Mouse (Mus musculus) spleen, postnatal 4 days (tissue): ENCODE data around the gene Ahnak2.
A peak's percentile ranks its signal among the peaks of the same experiment; 100 is the strongest.

Source experiments
- DNase-seq, 2 experiments: peaks; one replicate each; pipeline ENCODE4 v3.0.0; 2022; ENCODE audit warnings: low spot score in 2 of 2

Ahnak2 gene

DNA sequence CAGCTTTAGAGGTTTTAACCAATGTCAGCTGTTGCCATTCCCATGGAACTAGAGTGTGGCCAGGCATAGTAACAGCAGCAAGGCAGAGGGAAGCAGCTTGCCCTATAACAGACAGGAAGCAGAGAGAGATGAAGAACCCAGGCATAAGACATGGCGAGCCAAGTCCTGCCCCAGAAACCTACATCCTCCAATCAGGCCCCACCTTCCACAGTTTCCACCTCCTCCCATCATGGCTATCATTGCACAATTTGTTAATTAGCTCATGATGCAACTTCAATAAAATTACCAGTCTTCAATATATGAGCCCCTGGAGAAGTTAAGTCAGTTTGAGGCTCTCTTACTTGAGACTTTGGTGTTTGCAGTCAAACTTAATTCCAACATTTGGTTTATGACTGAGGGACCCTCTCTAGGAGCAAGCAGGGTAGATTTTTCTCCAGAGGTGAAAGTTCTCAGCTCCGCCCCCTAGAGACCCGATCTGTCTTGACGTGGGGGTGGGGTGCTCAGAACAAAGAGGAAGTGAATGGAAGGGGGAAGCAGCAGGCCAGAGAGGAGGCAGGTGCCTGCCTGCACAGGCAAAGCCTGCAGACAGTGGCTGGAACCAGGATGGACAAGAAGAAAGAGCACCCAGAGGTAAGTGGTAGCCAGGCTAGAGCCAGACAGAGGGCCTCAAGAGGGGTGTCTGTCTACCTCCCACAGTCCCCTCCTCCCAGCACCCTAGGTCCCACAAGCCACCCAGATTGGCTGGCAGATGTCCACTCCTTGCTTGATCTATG is 42.1 kb downstream of the Ahnak2 start, which contains the start of gene Pld4:
Pld4 (plus strand) TSS at position 502 of the 773 bp plus-strand sequence.
- peak; percentile 64 to 80 for DNase-seq

- DNase-seq = peak; percentile 6 to 48
Observed at GRCm38 (mm10) chr12:112759471-112759870, 43.0 kb downstream of the Ahnak2 start.

DNA sequence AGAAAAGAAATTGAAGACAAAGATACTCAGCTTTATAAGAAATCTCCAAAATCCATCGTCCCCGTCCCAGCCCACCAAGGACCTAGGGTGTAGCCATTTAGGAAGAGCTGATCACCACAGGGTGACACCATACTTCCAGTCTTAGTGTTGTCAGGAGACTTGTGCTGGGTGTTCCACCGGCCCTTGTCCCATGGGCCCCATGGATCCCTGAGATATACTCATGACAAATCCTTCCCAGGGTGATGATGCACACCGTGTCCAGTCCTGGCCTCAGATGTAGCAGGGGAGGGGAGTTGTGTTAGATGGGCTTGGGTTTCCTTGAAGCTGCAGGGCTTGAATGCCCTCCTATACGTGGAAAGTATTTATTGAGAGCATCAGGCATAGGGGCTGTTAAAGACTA is 44.6 kb downstream of the Ahnak2 start:
- DNase-seq = peak in 1 of 2 experiments; percentile 9

DNA sequence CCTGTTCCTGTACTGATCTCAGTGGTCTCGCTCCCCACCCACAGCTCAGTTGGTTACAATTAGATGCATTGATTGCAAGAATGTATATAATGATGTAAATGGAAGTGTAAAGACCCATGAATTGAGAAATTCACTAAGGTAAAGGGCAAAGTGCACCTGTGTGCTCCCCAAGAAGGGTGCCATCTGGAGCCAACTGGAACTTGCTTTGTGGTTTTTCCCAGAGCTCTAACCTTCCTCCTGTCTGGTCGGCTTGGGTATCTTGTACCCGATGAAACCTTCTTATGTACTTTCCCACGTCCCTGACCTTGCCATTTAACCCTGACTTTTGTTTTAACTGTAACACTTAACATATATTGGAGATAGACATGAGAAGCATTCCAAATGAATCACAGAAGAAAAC is 46.6 kb downstream of the Ahnak2 start:
- no peak for DNase-seq

DNA sequence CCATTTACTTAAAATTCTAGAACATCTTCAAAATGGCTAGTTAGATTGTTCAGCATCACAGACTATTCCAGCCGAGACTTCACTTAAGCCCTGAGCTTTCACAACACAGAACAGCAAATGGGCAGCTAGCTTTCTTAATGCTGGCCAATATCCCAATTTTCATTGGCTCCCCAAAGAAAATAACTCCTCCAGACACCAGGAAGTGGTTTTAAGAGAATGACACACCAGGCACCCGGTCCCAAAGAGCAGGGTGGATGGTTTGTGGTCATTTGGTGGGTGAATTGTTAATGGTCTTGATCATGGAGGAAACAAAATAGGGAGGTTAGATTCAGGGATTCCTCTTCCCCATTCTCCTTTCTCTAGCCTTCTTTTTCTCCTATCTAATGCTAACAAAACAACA is 50.1 kb downstream of the Ahnak2 start:
- DNase-seq = no peak

DNA sequence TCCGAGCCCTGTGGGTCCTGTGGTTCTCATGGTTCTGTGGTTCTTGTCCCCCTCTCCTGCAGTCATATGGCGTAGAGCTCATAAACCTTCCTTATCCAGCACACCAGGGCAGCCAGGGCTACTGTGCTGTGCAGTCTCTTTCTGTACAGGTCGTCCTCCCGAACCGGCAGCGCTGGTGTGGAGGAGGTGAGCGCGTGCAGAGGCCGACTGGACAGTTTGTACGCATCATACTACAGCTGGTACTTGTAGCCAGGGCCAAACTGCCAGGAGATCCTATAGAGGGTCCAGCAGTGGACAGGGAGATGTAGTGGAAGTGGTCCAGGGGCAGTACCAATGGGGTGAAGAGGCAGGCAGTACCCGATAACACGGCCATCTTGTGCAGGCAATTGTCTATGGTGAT is 51.5 kb downstream of the Ahnak2 start:
- no peak for DNase-seq

DNA sequence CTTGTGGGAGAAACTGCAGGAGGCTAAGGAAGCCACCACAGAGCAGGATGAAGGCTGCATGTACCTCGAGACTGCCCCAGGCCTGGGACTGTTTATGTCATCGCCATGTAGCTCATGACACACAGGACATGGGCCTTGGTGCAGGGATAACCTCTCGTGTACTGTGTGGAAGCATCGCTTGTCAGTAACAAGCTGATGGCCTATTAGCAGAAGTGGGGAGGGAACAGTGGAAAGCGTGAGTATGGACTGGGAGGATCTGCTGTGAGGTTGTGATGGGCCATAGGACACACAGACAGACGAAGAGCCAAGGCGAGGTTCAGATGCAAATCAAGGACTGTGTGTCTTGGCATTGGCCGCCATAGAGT is 54.9 kb downstream of the Ahnak2 start:
- no peak for DNase-seq

- DNase-seq = no peak
Observed at GRCm38 (mm10) chr12:112746808-112747605, 55.5 kb downstream of the Ahnak2 start.

- no peak for DNase-seq
Observed at GRCm38 (mm10) chr12:112746461-112746807, 56.0 kb downstream of the Ahnak2 start.

DNA sequence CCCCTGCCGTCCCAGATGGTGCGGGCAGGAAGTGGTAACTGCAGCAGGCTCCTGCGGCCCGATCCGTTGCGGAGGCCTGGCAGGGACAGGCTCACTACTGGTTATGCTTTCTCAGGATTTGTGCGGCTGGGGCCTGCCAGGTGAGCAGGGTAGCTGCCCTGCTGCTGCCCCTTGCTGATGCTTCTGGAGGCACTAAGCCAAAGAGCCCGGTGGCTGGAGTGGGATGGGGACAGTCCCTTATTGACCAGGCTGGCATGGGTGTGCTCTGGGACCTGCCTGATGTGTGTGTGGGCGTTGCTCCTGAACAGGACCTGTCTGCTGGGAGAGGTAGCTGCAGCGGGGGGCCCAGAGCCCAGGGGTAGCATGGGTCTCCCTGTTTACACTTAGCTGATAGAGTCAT is 56.7 kb downstream of the Ahnak2 start:
- DNase-seq = no peak

DNA sequence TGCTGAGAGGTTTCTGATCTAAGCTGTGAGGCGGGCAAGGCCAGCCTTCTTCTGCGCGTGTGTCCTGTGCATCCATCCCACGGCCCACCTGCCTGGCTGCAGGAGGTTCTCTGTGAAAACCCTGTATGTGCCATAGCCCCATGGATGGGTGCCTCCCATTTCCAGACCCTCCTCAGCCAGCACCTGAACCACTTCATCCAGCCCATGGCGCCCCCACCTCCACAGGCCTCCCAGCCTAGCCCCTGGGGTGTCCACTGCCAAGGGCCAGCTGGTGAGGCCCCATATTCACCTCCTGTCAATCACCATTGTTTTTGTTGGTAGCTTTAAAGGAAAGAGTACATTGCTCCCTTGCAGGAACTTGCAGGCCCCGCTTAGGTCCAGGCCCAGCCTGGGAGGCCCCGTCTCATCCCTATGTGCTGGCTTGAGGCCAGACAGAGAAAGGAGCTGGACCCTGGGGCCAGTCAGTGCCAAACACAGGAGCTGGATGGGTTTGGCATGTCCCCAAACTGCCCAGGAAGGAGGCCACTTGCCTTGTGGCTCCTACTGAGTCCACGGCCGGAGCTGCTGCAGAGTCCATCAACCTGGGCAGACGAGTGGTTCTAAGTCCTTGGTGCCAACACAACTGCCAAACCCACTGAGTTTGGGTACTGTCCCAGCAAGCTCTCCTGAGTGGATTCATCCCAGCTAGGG is 57.4 kb downstream of the Ahnak2 start:
- no peak for DNase-seq

DNA sequence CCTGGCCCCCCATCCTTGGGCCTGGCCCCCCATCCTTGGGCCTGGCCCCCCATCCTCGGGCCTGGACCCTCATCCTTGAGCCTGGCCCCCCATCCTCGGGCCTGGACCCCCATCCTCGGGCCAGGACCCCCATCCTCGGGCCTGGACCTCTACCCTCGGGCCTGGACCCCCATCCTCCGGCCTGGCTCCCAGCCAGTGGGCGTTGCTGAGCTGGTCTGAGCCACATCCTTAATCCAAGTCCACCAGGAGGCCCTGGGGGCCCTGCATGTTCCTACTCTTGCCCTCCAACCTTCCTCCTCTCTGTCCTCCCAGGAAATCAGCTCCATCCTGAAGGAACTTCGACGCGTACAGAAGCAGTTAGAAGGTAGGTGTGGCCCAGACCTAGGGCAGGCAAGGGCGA is 58.2 kb downstream of the Ahnak2 start:
- DNase-seq = no peak

GRCm38 (mm10) chr12:112743168-112743975 is 59.1 kb downstream of the Ahnak2 start:
- peak; percentile 74 to 88 for DNase-seq

DNA sequence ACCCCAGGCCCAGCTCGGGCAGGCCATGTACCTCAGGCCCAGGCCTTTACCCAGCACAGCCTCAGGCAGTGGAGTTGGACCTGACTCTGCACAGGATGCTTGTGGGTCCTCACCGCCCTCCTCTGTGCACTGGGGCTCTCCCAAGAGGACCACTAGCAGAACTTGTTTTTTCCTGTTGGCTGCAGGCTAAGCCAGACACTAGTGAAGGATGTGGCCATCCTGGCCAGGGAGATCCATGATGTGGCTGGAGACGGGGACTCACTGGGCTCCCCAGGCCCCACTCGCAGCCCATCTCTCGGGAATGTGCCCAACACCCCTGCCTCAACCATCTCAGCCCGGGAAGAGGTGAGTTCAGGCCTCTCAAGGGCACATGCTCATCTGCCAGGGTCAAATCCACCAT is 59.7 kb downstream of the Ahnak2 start:
- DNase-seq = no peak

- DNase-seq = no peak
Observed at GRCm38 (mm10) chr12:112739023-112739568, 63.4 kb downstream of the Ahnak2 start.

DNA sequence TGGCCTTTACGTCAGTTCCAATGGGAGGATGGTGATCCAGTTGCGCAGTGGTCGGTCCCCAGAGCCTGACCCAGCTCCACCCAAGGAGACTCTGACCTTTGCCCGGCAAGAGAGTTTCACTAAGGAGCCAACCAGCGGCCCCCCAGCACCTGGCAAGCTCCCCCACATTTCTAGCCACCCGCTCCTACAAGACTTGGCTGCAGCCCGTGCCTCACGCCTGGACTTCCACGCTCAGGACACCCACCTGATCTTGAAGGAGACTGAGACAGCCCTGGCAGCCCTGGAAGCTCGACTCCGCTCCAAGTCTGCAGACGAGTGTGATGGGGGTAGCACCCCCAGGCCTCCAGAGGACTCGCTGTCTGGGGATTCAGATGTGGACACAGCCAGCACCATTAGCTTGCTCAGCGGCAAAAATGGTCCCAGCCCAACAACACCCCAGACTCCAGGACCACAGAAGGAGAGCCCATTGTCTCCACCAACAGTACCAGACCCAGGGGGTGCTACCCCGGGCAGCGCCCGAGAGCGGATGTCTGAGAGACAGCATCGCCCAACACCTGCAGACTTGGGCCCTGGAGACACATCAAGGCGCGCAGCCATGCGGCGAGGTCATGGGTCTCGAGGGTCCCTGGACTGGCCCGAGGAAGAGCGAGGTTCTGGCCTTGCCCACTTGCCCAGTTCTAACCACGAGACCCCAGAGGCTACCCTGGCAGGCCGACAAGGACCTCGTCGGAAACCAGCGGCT is 64.0 kb downstream of the Ahnak2 start:
- no peak for DNase-seq

GRCm38 (mm10) chr12:112737761-112738160 is 64.7 kb downstream of the Ahnak2 start:
- no peak for DNase-seq

- DNase-seq = no peak
Observed at GRCm38 (mm10) chr12:112737081-112737480, 65.4 kb downstream of the Ahnak2 start.

DNA sequence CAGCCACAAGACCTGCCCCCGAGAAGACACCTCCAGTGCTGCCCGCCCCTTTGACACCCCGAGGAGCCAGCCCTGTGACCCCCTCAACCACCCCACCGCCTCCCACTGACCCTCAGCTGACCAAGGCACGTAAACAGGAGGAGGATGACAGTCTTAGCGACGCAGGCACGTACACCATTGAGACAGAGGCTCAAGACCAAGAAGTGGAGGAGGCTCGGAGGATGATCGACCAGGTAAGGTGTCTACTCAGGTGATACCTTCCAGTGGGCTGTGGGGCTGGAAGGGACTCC is 65.9 kb downstream of the Ahnak2 start:
- no peak for DNase-seq

DNA sequence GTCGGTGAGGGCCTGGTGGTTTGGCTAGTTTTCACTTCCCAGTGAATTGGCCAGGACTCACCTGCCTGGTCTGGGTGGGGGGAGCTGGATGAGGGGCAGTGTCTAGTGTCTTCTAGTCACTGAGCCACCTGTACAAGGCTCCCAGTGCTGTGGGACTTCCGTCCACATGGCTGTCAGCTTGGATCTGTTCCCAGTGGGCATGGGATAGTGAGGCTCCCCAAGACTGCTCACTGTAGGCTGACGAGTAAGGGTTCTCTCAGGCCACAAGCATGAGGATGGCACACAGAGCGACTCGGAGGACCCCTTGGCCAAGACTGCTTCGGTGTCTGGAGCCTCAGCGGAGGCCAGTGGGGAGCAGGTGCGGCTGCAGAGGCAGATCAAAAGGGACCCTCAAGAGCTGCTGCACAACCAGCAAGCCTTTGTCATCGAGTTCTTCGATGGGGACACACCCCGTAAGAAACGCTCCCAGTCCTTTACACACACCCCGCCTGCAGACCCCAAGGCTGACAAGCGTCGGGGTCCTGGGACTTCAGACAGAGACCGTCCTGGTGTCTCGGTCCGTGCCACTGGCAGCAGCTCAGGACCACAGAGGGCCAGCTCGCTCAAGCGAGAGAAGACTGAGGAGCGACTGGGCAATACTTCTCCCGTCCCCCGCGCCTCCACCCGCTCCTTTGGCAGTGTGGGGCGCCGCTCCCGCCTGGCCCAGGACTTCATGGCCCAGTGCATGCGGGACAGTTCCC is 66.4 kb downstream of the Ahnak2 start:
- no peak for DNase-seq
